Mouse (Mus musculus): ENCODE measurements around the gene Btd. TPM values are rescaled to one million over a fixed set of nuclear protein-coding genes. Genes with fewer than 3 reads are reported as not detected.

Gene Btd
- polyA plus RNA-seq, 1 experiment = 7.7 TPM

GRCm38 (mm10) chr14:31630677-31631076 lies 10.2 kb upstream of the Btd start:
- no peak overlapping the region for H3K4me3 ChIP-seq (ENCODE audit: control insufficient read depth, low read depth, low read length)
- H3K36me3 ChIP-seq (ENCODE audit: control insufficient read depth, insufficient read depth, low read length) = no peaks in the 10 kb centered on the region
- H3K27ac ChIP-seq (ENCODE audit: control insufficient read depth, insufficient read depth, low read depth, low read length) = no peak overlapping the region
- H3K27me3 ChIP-seq (ENCODE audit: control insufficient read depth, insufficient read depth, low read length) = no peaks in the 10 kb centered on the region
- H3K4me1 ChIP-seq (ENCODE audit: control insufficient read depth, insufficient read depth, low read length) = no peaks in the 10 kb centered on the region
- TF ChIP-seq CTCF (IDR thresholded peaks at IDR 0.05; ENCODE audit: control insufficient read depth, insufficient read depth, insufficient replicate concordance, low read depth, low read length) (no peak), POLR2A (IDR thresholded peaks at IDR 0.05; ENCODE audit: control insufficient read depth, low read depth, low read length) (no peak)

- Histone ChIP-seq H3K4me3 (ENCODE audit: control insufficient read depth, low read depth, low read length) (peak within 1 kb of the TSS; percentile 95), H3K36me3 (ENCODE audit: control insufficient read depth, insufficient read depth, low read length) (no peaks in the 10 kb centered on the region), H3K27ac (ENCODE audit: control insufficient read depth, insufficient read depth, low read depth, low read length) (peak within 1 kb of the TSS; percentile 88), H3K4me1 (ENCODE audit: control insufficient read depth, insufficient read depth, low read length) (peaks cover 2% of the 10 kb centered on the region; the same call in 1 of the 2 replicates), H3K27me3 (ENCODE audit: control insufficient read depth, insufficient read depth, low read length) (no peaks in the 10 kb centered on the region)
- no peak for TF ChIP-seq CTCF (IDR thresholded peaks at IDR 0.05; ENCODE audit: control insufficient read depth, insufficient read depth, insufficient replicate concordance, low read depth, low read length)
Observed at GRCm38 (mm10) chr14:31640346-31640889, 410 bp upstream of the Btd start, which contains the start of gene Gm49387. Gene Gm49387, minus strand, starts transcription at chr14:31640878.

- no peaks in the 10 kb centered on the region for H3K27me3 ChIP-seq (ENCODE audit: control insufficient read depth, insufficient read depth, low read length)
- H3K4me1 ChIP-seq (ENCODE audit: control insufficient read depth, insufficient read depth, low read length) = peaks cover 2% of the 10 kb centered on the region; the same call in 1 of the 2 replicates
- H3K36me3 ChIP-seq (ENCODE audit: control insufficient read depth, insufficient read depth, low read length) = no peaks in the 10 kb centered on the region
- no peak overlapping the region for H3K27ac ChIP-seq (ENCODE audit: control insufficient read depth, insufficient read depth, low read depth, low read length)
- no peak for TF ChIP-seq POLR2A (IDR thresholded peaks at IDR 0.05; ENCODE audit: control insufficient read depth, low read depth, low read length)
- TF ChIP-seq CTCF (IDR thresholded peaks at IDR 0.05; ENCODE audit: control insufficient read depth, insufficient read depth, insufficient replicate concordance, low read depth, low read length) = no peak
- H3K4me3 ChIP-seq (ENCODE audit: control insufficient read depth, low read depth, low read length) = no peak overlapping the region; the same call in 1 of the 2 replicates
Observed at GRCm38 (mm10) chr14:31641506-31642155, 803 bp downstream of the Btd start.

GRCm38 (mm10) chr14:31644183-31644830 lies 3.5 kb downstream of the Btd start:
- Histone ChIP-seq H3K27me3 (ENCODE audit: control insufficient read depth, insufficient read depth, low read length) (no peaks in the 10 kb centered on the region), H3K36me3 (ENCODE audit: control insufficient read depth, insufficient read depth, low read length) (no peaks in the 10 kb centered on the region), H3K4me3 (ENCODE audit: control insufficient read depth, low read depth, low read length) (no peak overlapping the region), H3K27ac (ENCODE audit: control insufficient read depth, insufficient read depth, low read depth, low read length) (no peak overlapping the region), H3K4me1 (ENCODE audit: control insufficient read depth, insufficient read depth, low read length) (peaks cover 2% of the 10 kb centered on the region; the same call in 1 of the 2 replicates)
- no peak for TF ChIP-seq CTCF (IDR thresholded peaks at IDR 0.05; ENCODE audit: control insufficient read depth, insufficient read depth, insufficient replicate concordance, low read depth, low read length)
- TF ChIP-seq POLR2A (IDR thresholded peaks at IDR 0.05; ENCODE audit: control insufficient read depth, low read depth, low read length) = no peak

- Histone ChIP-seq H3K27ac (ENCODE audit: control insufficient read depth, insufficient read depth, low read depth, low read length) (peak overlapping the region; percentile 16; the same call in 1 of the 2 replicates), H3K4me3 (ENCODE audit: control insufficient read depth, low read depth, low read length) (no peak overlapping the region), H3K4me1 (ENCODE audit: control insufficient read depth, insufficient read depth, low read length) (peaks cover 2% of the 10 kb centered on the region; the same call in 1 of the 2 replicates), H3K36me3 (ENCODE audit: control insufficient read depth, insufficient read depth, low read length) (no peaks in the 10 kb centered on the region), H3K27me3 (ENCODE audit: control insufficient read depth, insufficient read depth, low read length) (no peaks in the 10 kb centered on the region)
- no peak for TF ChIP-seq POLR2A (IDR thresholded peaks at IDR 0.05; ENCODE audit: control insufficient read depth, low read depth, low read length)
- TF ChIP-seq CTCF (IDR thresholded peaks at IDR 0.05; ENCODE audit: control insufficient read depth, insufficient read depth, insufficient replicate concordance, low read depth, low read length) = no peak
Observed at GRCm38 (mm10) chr14:31644931-31645547, 4.2 kb downstream of the Btd start.

DNA sequence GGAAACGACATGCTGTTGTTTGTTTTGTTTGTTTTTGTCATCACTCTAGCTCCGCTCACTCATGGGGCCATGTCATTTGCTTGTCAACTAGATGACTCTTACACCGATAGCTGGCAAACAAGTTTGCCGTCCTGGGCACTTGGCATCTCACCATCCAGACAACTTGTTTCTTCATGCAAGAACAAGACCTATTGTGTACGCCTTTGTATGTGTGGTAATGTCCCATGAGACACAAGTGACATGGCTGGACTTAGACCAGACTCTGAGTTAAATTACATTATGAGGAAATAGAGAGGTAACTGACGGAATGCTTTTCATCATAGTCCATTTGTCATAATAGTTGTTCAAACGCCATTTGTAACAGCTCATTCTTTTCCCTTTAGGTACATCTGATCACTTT lies 5.1 kb downstream of the Btd start:
- TF ChIP-seq CTCF (IDR thresholded peaks at IDR 0.05; ENCODE audit: control insufficient read depth, insufficient read depth, insufficient replicate concordance, low read depth, low read length) (no peak), POLR2A (IDR thresholded peaks at IDR 0.05; ENCODE audit: control insufficient read depth, low read depth, low read length) (no peak)
- H3K27me3 ChIP-seq (ENCODE audit: control insufficient read depth, insufficient read depth, low read length) = no peaks in the 10 kb centered on the region
- H3K27ac ChIP-seq (ENCODE audit: control insufficient read depth, insufficient read depth, low read depth, low read length) = no peak overlapping the region
- H3K4me1 ChIP-seq (ENCODE audit: control insufficient read depth, insufficient read depth, low read length) = peaks cover 2% of the 10 kb centered on the region; the same call in 1 of the 2 replicates
- H3K36me3 ChIP-seq (ENCODE audit: control insufficient read depth, insufficient read depth, low read length) = no peaks in the 10 kb centered on the region
- H3K4me3 ChIP-seq (ENCODE audit: control insufficient read depth, low read depth, low read length) = no peak overlapping the region

GRCm38 (mm10) chr14:31647991-31648390 lies 7.2 kb downstream of the Btd start:
- no peaks in the 10 kb centered on the region for H3K27me3 ChIP-seq (ENCODE audit: control insufficient read depth, insufficient read depth, low read length)
- TF ChIP-seq CTCF (IDR thresholded peaks at IDR 0.05; ENCODE audit: control insufficient read depth, insufficient read depth, insufficient replicate concordance, low read depth, low read length) (no peak), POLR2A (IDR thresholded peaks at IDR 0.05; ENCODE audit: control insufficient read depth, low read depth, low read length) (no peak)
- no peak overlapping the region for H3K4me3 ChIP-seq (ENCODE audit: control insufficient read depth, low read depth, low read length)
- no peaks in the 10 kb centered on the region for H3K4me1 ChIP-seq (ENCODE audit: control insufficient read depth, insufficient read depth, low read length)
- no peaks in the 10 kb centered on the region for H3K36me3 ChIP-seq (ENCODE audit: control insufficient read depth, insufficient read depth, low read length)
- H3K27ac ChIP-seq (ENCODE audit: control insufficient read depth, insufficient read depth, low read depth, low read length) = no peak overlapping the region

Data from testis, adult 2 months (tissue).